Mouse (Mus musculus) A20 (cell line): ENCODE measurements around the gene Morn4.
A peak's percentile ranks its signal among the peaks of the same experiment; 100 is the strongest.
"Not testable (repeated sequence)": the region's sequence is repeated elsewhere in the genome, so short reads cannot be mapped to it uniquely, and the experiment has no call there.

Source experiments
- DNase-seq: peaks from one replicate; pipeline ENCODE4 v3.0.0-alpha.2; 2011; ENCODE audit warnings: low read depth, low spot score

The Morn4 gene

DNA sequence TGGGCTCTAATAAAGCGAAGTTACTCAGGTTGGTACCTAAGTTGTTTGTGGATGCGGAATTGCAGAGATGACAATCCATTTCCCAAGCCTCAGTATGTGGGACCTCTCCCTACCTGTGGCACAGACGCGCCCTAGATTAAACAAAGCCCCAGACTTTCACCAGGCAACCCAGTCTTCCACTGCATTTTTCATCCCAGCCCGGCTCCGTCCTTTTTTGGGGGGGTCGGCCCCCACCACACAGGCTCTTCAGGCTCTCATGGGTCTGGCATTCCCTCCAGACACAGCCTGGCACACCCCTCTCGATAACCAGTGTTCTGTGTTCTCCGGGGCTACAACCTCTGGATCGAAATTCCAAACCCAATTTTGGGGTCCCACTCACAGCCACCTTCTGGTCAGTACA is 467 bp downstream of the Morn4 start:
- DNase-seq, result no peak

- not testable (repeated sequence) for DNase-seq
Measured at GRCm38 (mm10) chr19:42081613-42082012, 4.5 kb downstream of the Morn4 start.

DNA sequence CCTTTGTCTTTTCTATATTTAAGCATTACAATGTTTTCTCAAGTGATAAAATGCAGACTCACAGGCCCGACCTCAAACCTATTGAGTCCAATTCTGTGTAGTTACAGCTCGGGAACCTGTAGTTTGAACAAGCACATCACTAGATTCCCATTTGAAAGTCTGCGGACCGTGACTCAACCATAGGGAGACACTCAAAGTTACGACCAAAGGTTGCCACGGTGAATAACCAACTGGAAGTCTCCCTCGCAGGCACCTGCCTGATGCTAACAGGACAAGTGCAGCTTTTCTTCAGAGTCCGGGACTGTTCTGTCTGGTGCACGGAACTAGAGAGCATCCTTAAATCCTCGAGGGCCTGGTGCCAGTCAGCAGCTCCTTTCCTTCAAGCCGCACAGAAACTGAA is 5.7 kb downstream of the Morn4 start:
- DNase-seq, result no peak

- DNase-seq, result no peak
Measured at GRCm38 (mm10) chr19:42079950-42080349, 6.2 kb downstream of the Morn4 start.

DNA sequence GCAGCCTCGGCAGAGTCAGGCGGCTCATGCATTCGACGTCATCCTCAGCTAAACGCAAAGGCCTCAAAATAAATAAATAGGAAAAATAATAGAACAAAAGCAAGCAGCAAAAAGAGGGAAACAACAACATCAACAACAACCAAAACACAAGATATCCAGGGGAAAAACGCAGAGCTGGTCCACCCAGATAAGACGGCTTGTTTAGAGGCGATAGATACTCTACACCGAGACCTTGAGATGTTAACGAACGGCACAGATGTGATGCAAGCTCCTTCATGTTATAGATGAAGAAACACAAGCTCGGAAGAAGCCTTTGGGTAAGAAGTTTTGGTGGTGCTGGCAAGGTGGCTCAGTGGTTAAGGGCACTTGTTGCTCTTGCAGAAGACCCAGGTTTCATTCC is 7.2 kb downstream of the Morn4 start:
- no peak for DNase-seq

DNA sequence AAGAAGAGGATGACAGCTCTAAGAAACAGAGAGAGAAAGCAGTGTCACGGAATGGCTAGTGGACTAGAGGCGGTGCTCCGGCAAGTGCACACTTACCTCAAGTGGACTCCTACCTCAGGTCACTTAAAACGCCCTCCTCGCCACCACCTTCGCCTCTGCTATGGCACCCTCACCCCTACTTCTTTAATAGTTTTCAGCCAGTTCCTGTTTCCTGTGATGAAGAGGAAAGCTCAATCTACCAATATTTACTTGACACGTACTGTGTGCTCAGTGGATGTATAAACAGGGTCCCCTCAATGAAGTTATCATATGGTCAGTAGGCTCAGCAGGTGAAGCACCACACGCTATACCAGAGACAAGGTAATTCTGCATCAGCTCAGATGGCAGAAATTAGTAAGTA is 7.6 kb downstream of the Morn4 start:
- DNase-seq, result no peak

- DNase-seq, result no peak
Measured at GRCm38 (mm10) chr19:42075992-42076391, 10.2 kb downstream of the Morn4 start.

DNA sequence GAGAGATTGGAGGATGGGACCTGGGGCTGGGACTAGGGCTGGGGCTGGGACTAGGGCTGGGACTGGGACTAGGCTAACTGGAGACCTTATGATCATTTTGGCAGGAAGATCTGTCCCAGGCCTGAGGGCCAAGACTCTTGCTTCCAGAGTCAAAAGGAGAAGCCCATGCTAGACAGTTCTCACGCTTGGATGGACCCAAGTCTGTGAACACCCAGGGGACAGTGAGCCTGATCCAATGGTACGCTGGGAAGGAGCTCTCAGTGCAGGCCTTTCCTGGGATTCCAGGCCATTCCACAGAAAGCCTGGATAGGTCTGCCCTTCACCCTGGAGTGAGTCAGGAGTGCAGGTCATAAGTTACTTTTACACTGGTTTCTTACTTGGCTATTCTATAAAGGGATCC is 11.1 kb downstream of the Morn4 start:
- no peak for DNase-seq

- peak; percentile 30 for DNase-seq
Measured at GRCm38 (mm10) chr19:42072802-42073201, 13.4 kb downstream of the Morn4 start.

- no peak for DNase-seq
Measured at GRCm38 (mm10) chr19:42071886-42072608, 14.1 kb downstream of the Morn4 start.

GRCm38 (mm10) chr19:42071221-42071620 is 14.9 kb downstream of the Morn4 start:
- DNase-seq, result no peak

DNA sequence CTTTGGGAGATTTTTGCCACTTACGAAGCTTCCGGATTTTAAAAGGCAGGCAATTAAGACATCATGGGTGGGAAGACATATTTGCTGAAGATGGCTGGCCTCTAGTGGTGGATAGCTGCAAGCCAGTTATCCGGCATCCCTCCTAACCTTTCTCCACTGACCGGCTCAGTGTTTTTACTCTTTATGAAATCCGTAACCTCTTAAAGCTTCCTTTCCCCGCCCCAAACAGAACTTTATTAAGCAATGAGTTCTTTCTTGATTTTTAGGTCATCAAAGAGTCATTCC is 17.0 kb downstream of the Morn4 start:
- no peak for DNase-seq

DNA sequence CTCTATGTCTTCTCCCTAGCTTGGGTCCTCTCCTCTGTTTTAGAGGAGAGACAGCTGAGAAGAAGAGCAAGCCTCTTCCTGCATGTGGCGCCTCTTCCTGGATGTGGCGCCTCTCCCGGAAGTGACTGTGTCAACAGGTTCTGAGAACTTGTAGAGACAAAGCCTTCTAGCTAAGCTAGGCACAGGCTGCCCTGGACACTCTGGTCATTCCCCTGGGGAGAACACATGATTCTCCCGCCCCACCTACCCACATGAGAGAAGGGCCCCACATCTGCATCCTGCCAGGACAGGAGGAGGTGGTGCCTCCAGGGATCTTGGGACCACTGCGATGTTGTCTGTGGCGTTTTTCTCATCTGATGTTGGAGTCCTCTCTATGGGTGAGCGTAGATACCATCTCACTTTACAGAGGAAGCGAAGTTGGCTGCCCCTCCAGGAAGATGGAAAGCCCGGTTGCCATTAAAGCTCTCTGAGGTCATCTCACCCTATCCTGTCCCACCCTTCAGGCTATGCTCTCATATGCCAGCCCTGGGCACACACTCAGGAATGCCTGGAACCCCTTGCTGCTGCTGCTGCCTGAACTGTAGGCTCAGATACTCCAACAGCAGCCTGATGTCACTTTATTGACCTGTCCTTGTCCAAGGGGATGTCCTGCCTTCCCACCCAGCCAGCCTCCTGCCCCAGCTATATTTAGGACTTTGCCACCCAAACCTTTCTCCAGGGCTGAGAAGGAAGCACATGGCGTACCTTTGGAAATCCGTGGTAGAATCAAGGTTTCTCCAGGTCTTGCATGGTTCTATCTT is 17.5 kb downstream of the Morn4 start:
- no peak for DNase-seq

DNA sequence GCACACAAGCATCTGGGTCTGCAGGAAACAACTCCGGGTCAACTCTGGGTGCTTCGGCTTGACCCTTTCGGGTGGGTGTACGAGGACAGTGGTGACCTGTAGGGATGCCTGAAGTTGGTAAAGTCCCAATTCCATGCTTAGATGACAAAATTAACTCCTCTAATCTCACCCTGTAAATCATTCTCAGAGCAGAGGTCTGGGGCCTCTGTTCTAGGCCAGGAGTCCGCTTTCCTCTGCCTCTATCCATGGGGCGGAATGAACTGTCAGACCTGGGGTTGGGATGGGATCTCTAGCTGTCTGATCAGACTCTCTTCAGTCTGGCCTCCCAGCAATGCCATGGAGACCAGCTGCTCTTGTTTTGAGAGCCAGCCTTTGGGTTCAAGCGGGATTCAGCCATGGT is 24.7 kb downstream of the Morn4 start:
- no peak for DNase-seq

DNA sequence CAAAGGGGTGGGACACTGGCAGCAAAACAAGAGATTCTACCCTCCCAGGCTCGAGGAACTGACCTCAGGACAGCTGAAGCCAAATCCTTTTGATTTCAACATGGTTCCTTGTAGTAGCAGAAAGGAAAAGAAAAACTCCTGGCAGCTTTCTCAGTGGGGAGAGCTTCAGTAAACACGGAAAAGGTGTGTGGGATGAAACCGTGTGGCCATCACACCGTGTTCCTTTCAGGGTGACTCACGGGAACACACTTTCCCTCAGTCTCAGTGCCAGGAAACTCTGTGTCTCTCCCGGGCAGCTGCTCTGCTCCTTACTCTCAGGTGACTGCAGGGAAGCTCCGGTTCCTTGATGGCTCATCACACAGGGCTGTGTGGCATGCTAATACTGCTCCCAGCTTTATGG is 27.7 kb downstream of the Morn4 start:
- DNase-seq, result no peak

- no peak for DNase-seq
Measured at GRCm38 (mm10) chr19:42056719-42057409, 29.3 kb downstream of the Morn4 start.

- no peak for DNase-seq
Measured at GRCm38 (mm10) chr19:42055881-42056280, 30.3 kb downstream of the Morn4 start.

- DNase-seq, result no peak
Measured at GRCm38 (mm10) chr19:42054255-42054654, 31.9 kb downstream of the Morn4 start.

- DNase-seq, result no peak
Measured at GRCm38 (mm10) chr19:42051948-42052347, 34.2 kb downstream of the Morn4 start, which contains the start of gene 4933411K16Rik. Gene 4933411K16Rik, plus strand, starts transcription at chr19:42052248.

GRCm38 (mm10) chr19:42051351-42051750 is 34.8 kb downstream of the Morn4 start:
- DNase-seq, result no peak

- no peak for DNase-seq
Measured at GRCm38 (mm10) chr19:42050251-42050650, 35.9 kb downstream of the Morn4 start.

GRCm38 (mm10) chr19:42045269-42046102 is 40.7 kb downstream of the Morn4 start, which contains the start of gene Hoga1:
Gene Hoga1, plus strand, starts transcription at chr19:42045610.
- DNase-seq, result peak; percentile 71
